Mouse (Mus musculus) E14TG2a.4 (cell line): ENCODE data around the gene Ern2.

Source experiments
- H3K27me3 ChIP-seq: 2 replicates; pipeline ENCODE4 v1.6.1; 2014; ENCODE audit warnings: low read length, control low read depth; ENCODE audit not compliant: insufficient read depth
- H3K36me3 ChIP-seq: 2 replicates; pipeline ENCODE4 v1.6.1; 2014; ENCODE audit warnings: low read length, control low read depth; ENCODE audit not compliant: insufficient read depth
- H3K4me1 ChIP-seq: replicated peaks from 2 replicates; pipeline ENCODE4 v1.6.1; 2014; ENCODE audit warnings: low read depth, low read length, control low read depth
- H3K4me3 ChIP-seq: replicated peaks from 2 replicates; pipeline ENCODE4 v1.5.1; 2014; ENCODE audit warnings: mild to moderate bottlenecking, low read length
- H3K9me3 ChIP-seq: 2 replicates; pipeline ENCODE4 v1.6.1; 2014; ENCODE audit warnings: low read length, control low read depth
- CTCF ChIP-seq: conservative IDR thresholded peaks from 2 replicates; pipeline ENCODE4 v1.5.1; 2014; ENCODE audit warnings: low read length
- NANOG ChIP-seq: IDR thresholded peaks from 2 replicates; pipeline ENCODE4 v1.6.1; 2014; ENCODE audit warnings: borderline replicate concordance, low read length, mixed read lengths
- POU5F1 ChIP-seq: IDR thresholded peaks from 2 replicates; pipeline ENCODE4 v1.6.1; 2014; ENCODE audit warnings: low read length, borderline replicate concordance

The Ern2 gene

GRCm38 (mm10) chr7:122180720-122181119 is 5.3 kb downstream of the Ern2 start:
- Histone ChIP-seq H3K4me3 (no peak overlapping the region), H3K36me3 (no peaks in the 10 kb centered on the region), H3K4me1 (peaks cover 4% of the 10 kb centered on the region), H3K9me3 (no peaks in the 10 kb centered on the region), H3K27me3 (peaks cover 42% of the 10 kb centered on the region)
- no peak for TF ChIP-seq NANOG
- no peak for TF ChIP-seq POU5F1
- no peak for TF ChIP-seq CTCF

GRCm38 (mm10) chr7:122171613-122172012 is 14.4 kb downstream of the Ern2 start:
- H3K9me3 ChIP-seq: no peaks in the 10 kb centered on the region
- H3K4me3 ChIP-seq: no peak overlapping the region
- H3K4me1 ChIP-seq: peaks cover 53% of the 10 kb centered on the region
- TF ChIP-seq CTCF (no peak), POU5F1 (no peak), NANOG (no peak)
- peaks cover 45% of the 10 kb centered on the region for H3K36me3 ChIP-seq
- peaks cover 17% of the 10 kb centered on the region for H3K27me3 ChIP-seq

GRCm38 (mm10) chr7:122170705-122171104 is 15.3 kb downstream of the Ern2 start:
- no peaks in the 10 kb centered on the region for H3K9me3 ChIP-seq
- peaks cover 10% of the 10 kb centered on the region; the same call in 1 of the 2 replicates for H3K27me3 ChIP-seq
- peaks cover 54% of the 10 kb centered on the region for H3K36me3 ChIP-seq
- H3K4me3 ChIP-seq: no peak overlapping the region
- no peak for TF ChIP-seq NANOG
- TF ChIP-seq CTCF: no peak
- no peak for TF ChIP-seq POU5F1
- H3K4me1 ChIP-seq: peaks cover 59% of the 10 kb centered on the region

GRCm38 (mm10) chr7:122167203-122167602 is 18.8 kb downstream of the Ern2 start:
- Histone ChIP-seq H3K9me3 (no peaks in the 10 kb centered on the region), H3K27me3 (no peaks in the 10 kb centered on the region), H3K4me1 (peaks cover 83% of the 10 kb centered on the region), H3K4me3 (no peak overlapping the region), H3K36me3 (peaks cover 87% of the 10 kb centered on the region)
- TF ChIP-seq POU5F1 (no peak), CTCF (no peak), NANOG (no peak)

DNA sequence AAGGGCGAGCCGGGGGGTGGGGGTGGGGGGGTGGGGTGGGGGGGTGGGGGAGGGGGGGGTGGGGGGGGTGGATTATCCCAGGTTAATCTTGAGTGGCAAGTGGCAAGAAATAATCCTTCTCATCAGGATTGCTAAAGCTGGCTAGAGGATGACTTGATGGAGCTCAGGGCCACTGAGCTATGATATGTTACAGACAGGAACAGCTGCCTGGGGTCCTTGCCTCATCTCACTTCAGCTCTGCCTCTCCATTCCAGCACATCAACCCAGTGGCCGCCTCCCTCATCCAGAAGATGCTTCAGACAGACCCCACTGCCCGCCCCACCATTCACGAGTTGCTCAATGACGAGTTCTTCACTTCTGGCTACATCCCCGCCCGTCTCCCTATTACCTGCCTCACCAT is 22.2 kb downstream of the Ern2 start:
- no peaks in the 10 kb centered on the region for H3K27me3 ChIP-seq
- H3K9me3 ChIP-seq: no peaks in the 10 kb centered on the region
- no peak overlapping the region for H3K4me3 ChIP-seq
- TF ChIP-seq POU5F1: no peak
- no peak for TF ChIP-seq NANOG
- TF ChIP-seq CTCF: no peak
- H3K36me3 ChIP-seq: peaks cover 85% of the 10 kb centered on the region
- peaks cover 80% of the 10 kb centered on the region for H3K4me1 ChIP-seq

DNA sequence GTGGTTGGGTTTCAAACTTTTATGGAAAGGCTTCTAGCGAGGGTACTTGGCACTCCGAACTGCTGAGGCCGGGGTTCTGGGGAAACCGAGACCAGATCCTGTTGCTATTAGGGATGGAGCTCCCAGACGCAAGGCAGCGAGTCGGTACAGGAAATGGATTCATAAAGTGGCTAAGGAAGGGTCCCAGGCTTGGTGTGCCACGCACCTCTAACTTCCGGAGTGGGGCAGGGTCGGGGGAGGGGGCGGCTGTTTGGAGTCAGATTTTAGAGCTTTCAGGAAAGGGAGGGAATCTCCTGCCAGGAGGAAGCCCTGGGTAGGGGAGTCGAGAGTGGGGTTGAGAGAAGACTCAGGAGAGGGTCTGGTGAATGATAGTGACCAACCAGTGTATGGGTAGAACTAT is 26.0 kb downstream of the Ern2 start:
- H3K36me3 ChIP-seq: peaks cover 57% of the 10 kb centered on the region
- no peaks in the 10 kb centered on the region for H3K9me3 ChIP-seq

DNA sequence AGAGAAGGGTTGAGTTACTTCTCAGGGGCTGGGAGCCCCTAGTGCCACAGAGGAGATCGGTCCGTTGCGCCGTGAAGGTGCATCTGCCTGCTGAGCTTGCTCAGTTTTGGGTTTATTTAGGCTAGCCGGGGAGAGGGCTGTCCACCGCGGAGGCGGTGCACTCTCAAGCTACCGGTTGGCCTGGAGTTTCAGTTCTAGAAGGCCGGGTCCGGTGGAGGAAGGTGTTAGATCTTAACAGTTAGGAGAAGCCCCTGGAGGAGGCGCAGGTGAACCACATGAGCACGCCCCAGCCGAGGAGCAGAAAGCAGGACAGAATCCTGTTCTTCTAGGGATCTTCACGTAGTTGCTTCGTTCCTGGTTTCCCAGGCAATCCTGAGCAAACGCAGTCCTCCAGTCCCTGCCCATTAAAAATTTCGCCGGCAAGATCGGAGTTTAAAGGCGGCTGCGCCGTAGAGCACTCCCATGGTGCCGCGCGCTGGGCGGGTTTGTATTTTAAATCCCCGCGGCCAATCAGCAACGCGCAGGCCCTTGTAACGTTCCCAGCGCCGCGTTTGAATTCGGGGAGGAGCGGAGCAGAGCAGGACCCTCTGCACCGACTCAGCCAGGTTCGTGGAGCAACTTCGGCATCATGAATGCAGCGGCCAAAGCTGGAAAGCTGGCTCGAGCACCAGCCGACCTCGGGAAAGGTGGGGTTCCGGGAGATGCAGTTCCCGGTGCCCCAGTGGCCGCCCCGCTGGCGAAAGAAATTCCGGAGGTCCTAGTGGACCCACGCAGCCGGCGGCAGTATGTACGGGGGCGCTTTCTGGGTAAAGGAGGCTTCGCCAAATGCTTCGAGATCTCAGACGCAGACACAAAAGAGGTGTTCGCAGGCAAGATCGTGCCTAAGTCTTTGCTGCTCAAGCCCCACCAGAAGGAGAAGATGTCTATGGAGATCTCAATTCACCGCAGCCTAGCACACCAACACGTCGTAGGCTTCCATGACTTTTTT is 26.8 kb downstream of the Ern2 start, which contains the start of gene Plk1:
Plk1 (plus strand) TSS at position 525 of the 988 bp plus-strand sequence.
- Histone ChIP-seq H3K36me3 (peaks cover 51% of the 10 kb centered on the region), H3K4me1 (peaks cover 61% of the 10 kb centered on the region), H3K4me3 (peak within 1 kb of the TSS; percentile 97), H3K27me3 (no peaks in the 10 kb centered on the region), H3K9me3 (no peaks in the 10 kb centered on the region)
- no peak for TF ChIP-seq CTCF
- no peak for TF ChIP-seq NANOG
- no peak for TF ChIP-seq POU5F1

More for the DNA sequence above, 26.0 kb downstream of the Ern2 start:
- Histone ChIP-seq H3K4me3 (peak overlapping the region; percentile 97), H3K27me3 (no peaks in the 10 kb centered on the region), H3K4me1 (peaks cover 68% of the 10 kb centered on the region)
- TF ChIP-seq POU5F1: no peak
- TF ChIP-seq CTCF: no peak
- no peak for TF ChIP-seq NANOG

DNA sequence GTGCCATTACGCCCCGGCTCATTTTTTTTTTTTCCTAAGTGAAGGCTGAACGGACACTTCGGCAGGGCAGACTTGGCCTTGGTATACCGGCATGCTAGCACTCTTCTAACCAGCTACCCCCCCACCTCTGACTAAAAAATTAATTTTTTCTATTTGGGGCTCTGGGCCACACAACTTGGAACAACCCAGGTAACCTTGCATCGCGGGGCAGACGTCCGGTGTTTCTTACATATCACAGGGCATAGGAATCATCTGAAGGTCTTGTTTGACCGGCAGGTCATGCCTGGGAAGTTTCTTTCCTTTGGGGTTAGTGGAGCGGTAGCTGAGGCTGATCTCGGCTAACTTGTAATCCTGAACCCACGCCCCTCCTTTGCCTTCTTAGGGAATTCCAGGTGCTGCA is 27.5 kb downstream of the Ern2 start:
- Histone ChIP-seq H3K27me3 (no peaks in the 10 kb centered on the region), H3K4me3 (peak overlapping the region; percentile 97), H3K9me3 (no peaks in the 10 kb centered on the region), H3K4me1 (peaks cover 56% of the 10 kb centered on the region), H3K36me3 (peaks cover 52% of the 10 kb centered on the region)
- TF ChIP-seq POU5F1: no peak
- TF ChIP-seq CTCF: no peak
- no peak for TF ChIP-seq NANOG
